Mouse (Mus musculus): Measurements from ENCODE around the gene Cstl1.

DNA sequence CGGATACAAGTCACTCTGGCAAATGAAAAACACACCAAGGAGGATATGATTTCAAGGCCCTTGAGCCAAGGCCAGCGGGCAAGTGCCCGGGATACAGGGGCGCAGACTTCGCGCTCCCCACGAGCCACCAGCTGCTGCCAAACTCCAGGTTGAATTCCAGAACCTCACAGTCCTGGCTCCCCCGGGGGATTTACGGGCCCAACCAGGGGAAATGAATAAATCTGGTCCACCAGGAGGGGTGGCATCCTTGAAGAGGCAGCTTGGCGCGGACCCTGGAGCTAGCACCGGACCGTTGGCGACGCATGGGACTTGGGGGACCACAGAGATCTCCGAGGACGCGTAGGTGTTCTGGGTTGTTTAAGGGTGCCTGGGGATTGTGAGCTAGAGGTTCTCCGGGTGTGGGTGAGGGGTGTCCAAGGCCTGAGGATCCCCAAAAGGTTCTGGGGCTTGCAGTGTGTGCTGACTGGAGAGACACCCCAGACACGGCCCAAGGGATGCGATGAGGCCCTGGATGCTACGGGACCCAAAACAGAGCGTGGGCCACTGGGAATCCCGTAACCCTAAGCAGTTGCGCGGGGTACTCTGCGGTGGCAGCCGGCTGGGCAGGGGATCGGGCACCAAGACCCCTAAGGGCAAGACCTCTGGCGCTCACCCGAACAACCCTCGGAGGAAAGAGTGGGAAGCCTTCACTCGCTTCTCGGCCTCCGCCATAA is 18.4 kb upstream of the Cstl1 start:
- TF ChIP-seq POLR2A (IDR thresholded peaks at IDR 0.05; ENCODE audit: control insufficient read depth, low read depth, low read length), result no peak
- no peak for TF ChIP-seq CTCF (IDR thresholded peaks at IDR 0.05; ENCODE audit: control insufficient read depth, insufficient read depth, insufficient replicate concordance, low read depth, low read length)

Measured in testis, adult 2 months (tissue).